Mouse (Mus musculus) forebrain, embryonic 16.5 days (tissue): ENCODE results near the gene Pdik1l. TPM values are rescaled to one million over a fixed set of nuclear protein-coding genes. Genes with fewer than 3 reads are reported as not detected.
A peak's percentile ranks its signal among the peaks of the same experiment; 100 is the strongest.

ENCODE experiments used
- ATAC-seq: fragments of 200-750 bp; cut with Nextera tagmentation; 2 replicates; pipeline ENCODE4 v1.8.0; 2017; ENCODE audit warnings: mild to moderate bottlenecking, moderate library complexity
- H3K27ac ChIP-seq: fragments of 300-500 bp; sonication (generic); 2 replicates; pipeline ENCODE4 v1.5.1; 2014; ENCODE audit warnings: low read length, control low read depth
- H3K27me3 ChIP-seq: fragments of 300-500 bp; sonication (generic); replicated peaks from 2 replicates; pipeline ENCODE4 v1.6.1; 2014; ENCODE audit warnings: low read length; ENCODE audit not compliant: control insufficient read depth, insufficient read depth
- H3K36me3 ChIP-seq: fragments of 300-500 bp; sonication (generic); 2 replicates; pipeline ENCODE4 v1.6.1; 2014; ENCODE audit not compliant: control insufficient read depth, insufficient read depth
- H3K4me1 ChIP-seq: fragments of 300-500 bp; sonication (generic); replicated peaks from 2 replicates; pipeline ENCODE4 v1.6.1; 2014; ENCODE audit warnings: low read length; ENCODE audit not compliant: control insufficient read depth, insufficient read depth
- H3K4me2 ChIP-seq: fragments of 300-500 bp; sonication (generic); 2 replicates; pipeline ENCODE4 v1.6.1; 2014; ENCODE audit warnings: mild to moderate bottlenecking, low read length, control low read depth
- H3K4me3 ChIP-seq: fragments of 300-500 bp; sonication (generic); replicated peaks from 2 replicates; pipeline ENCODE4 v1.5.1; 2014; ENCODE audit warnings: mild to moderate bottlenecking, low read length, control low read depth
- H3K9ac ChIP-seq: fragments of 300-500 bp; sonication (generic); replicated peaks from 2 replicates; pipeline ENCODE4 v1.6.1; 2014; ENCODE audit warnings: low read depth, low read length, control low read depth
- H3K9me3 ChIP-seq: fragments of 300-500 bp; sonication (generic); 2 replicates; pipeline ENCODE4 v1.6.1; 2016; ENCODE audit warnings: low read length; ENCODE audit not compliant: control insufficient read depth
- WGBS: fragments of 180-500 bp; shearing (Covaris S2); extraction: QIAGEN DNeasy Blood & Tissue Kit; methylation state at CpG from one replicate; pipeline ENCODE4 v1.1.7; 2014; 5-methylcytosine and 5-hydroxymethylcytosine counted together
- polyA plus RNA-seq: library from polyadenylated mRNA; unstranded; fragments of >200 nt; fragmentation: Nextera tagmentation; extraction: Ambion mirVana; gene quantifications from 2 replicates; pipeline ENCODE4 v1.2.1, GENCODE M21; 2015

The Pdik1l gene
- 46.7 and 47.1 TPM in 2 replicates for polyA plus RNA-seq

GRCm38 (mm10) chr4:134287575-134288025 is at the start of gene Pdik1l:
TSS of gene Pdik1l (minus strand) at chr4:134287895.
- H3K4me2 ChIP-seq, result peak within 1 kb of the TSS; percentile 78
- H3K27ac ChIP-seq, result peak within 1 kb of the TSS; percentile 99
- 0 out of 2 replicates have a peak, but pooled peaks cover under 1% of the 10 kb centered on the region for H3K36me3 ChIP-seq
- H3K9me3 ChIP-seq, result no peaks in the 10 kb centered on the region
- WGBS, result 0% methylated on average over 41 of the region's 43 CpGs
- peaks cover 18% of the 10 kb centered on the region for H3K4me1 ChIP-seq
- H3K4me3 ChIP-seq, result peak within 1 kb of the TSS; percentile 73
- H3K9ac ChIP-seq, result peak within 1 kb of the TSS; percentile 99
- H3K27me3 ChIP-seq, result no peaks in the 10 kb centered on the region
- ATAC-seq, result peak; percentile 78

GRCm38 (mm10) chr4:134330281-134330680 is 42.6 kb upstream of the Pdik1l start:
- ATAC-seq, result no peak
- 72% methylated on average over 5 of the region's 5 CpGs for WGBS
- H3K27ac ChIP-seq, result no peak overlapping the region
- H3K36me3 ChIP-seq, result no peaks in the 10 kb centered on the region
- no peaks in the 10 kb centered on the region for H3K27me3 ChIP-seq
- no peak overlapping the region for H3K4me2 ChIP-seq
- H3K9me3 ChIP-seq, result no peaks in the 10 kb centered on the region
- no peak overlapping the region for H3K4me3 ChIP-seq
- no peak overlapping the region for H3K9ac ChIP-seq
- no peaks in the 10 kb centered on the region for H3K4me1 ChIP-seq

- H3K4me3 ChIP-seq, result no peak overlapping the region
- 85% methylated on average over 8 of the region's 8 CpGs for WGBS
- H3K9ac ChIP-seq, result no peak overlapping the region
- no peaks in the 10 kb centered on the region for H3K36me3 ChIP-seq
- H3K9me3 ChIP-seq, result no peaks in the 10 kb centered on the region
- no peaks in the 10 kb centered on the region for H3K4me1 ChIP-seq
- no peaks in the 10 kb centered on the region for H3K27me3 ChIP-seq
- no peak overlapping the region for H3K4me2 ChIP-seq
- no peak overlapping the region for H3K27ac ChIP-seq
- ATAC-seq, result no peak
These were observed 41.1 kb upstream of the Pdik1l start for GRCm38 (mm10) chr4:134328832-134329231.

GRCm38 (mm10) chr4:134328151-134328550 is 40.5 kb upstream of the Pdik1l start:
- Histone ChIP-seq H3K9ac (no peak overlapping the region), H3K27me3 (no peaks in the 10 kb centered on the region), H3K36me3 (no peaks in the 10 kb centered on the region), H3K4me2 (no peak overlapping the region), H3K4me1 (no peaks in the 10 kb centered on the region), H3K9me3 (no peaks in the 10 kb centered on the region), H3K4me3 (no peak overlapping the region), H3K27ac (no peak overlapping the region)
- WGBS, result 68% methylated on average over 8 of the region's 8 CpGs
- ATAC-seq, result no peak

- no peak for ATAC-seq
- no peak overlapping the region for H3K27ac ChIP-seq
- no peak overlapping the region for H3K9ac ChIP-seq
- no peak overlapping the region for H3K4me2 ChIP-seq
- no peaks in the 10 kb centered on the region for H3K36me3 ChIP-seq
- H3K27me3 ChIP-seq, result no peaks in the 10 kb centered on the region
- no peaks in the 10 kb centered on the region for H3K4me1 ChIP-seq
- H3K9me3 ChIP-seq, result no peaks in the 10 kb centered on the region
- whole genome bisulfite sequencing, result 53% methylated on average over 5 of the region's 5 CpGs
- no peak overlapping the region for H3K4me3 ChIP-seq
These were observed 39.3 kb upstream of the Pdik1l start for GRCm38 (mm10) chr4:134326859-134327530.

GRCm38 (mm10) chr4:134324655-134325054 is 37.0 kb upstream of the Pdik1l start:
- no peaks in the 10 kb centered on the region for H3K9me3 ChIP-seq
- no peak overlapping the region for H3K9ac ChIP-seq
- no peaks in the 10 kb centered on the region for H3K4me1 ChIP-seq
- H3K4me3 ChIP-seq, result no peak overlapping the region
- WGBS, result 73% methylated on average over 5 of the region's 5 CpGs
- no peak overlapping the region for H3K4me2 ChIP-seq
- no peaks in the 10 kb centered on the region for H3K27me3 ChIP-seq
- no peaks in the 10 kb centered on the region for H3K36me3 ChIP-seq
- no peak for ATAC-seq
- no peak overlapping the region for H3K27ac ChIP-seq

GRCm38 (mm10) chr4:134321524-134321923 is 33.8 kb upstream of the Pdik1l start:
- H3K4me2 ChIP-seq, result no peak overlapping the region
- WGBS, result 66% methylated on average over 3 of the region's 3 CpGs

GRCm38 (mm10) chr4:134319674-134320073 is 32.0 kb upstream of the Pdik1l start:
- H3K27ac ChIP-seq, result no peak overlapping the region

More at GRCm38 (mm10) chr4:134321524-134321923, 33.8 kb upstream of the Pdik1l start:
- Histone ChIP-seq H3K9ac (no peak overlapping the region), H3K4me3 (no peak overlapping the region), H3K4me1 (no peaks in the 10 kb centered on the region), H3K27me3 (no peaks in the 10 kb centered on the region), H3K9me3 (no peaks in the 10 kb centered on the region), H3K27ac (no peak overlapping the region), H3K36me3 (no peaks in the 10 kb centered on the region)
- ATAC-seq, result no peak

GRCm38 (mm10) chr4:134319074-134319473 is 31.4 kb upstream of the Pdik1l start:
- H3K9ac ChIP-seq, result no peak overlapping the region
- no peaks in the 10 kb centered on the region for H3K4me1 ChIP-seq
- no peak for ATAC-seq
- H3K4me3 ChIP-seq, result no peak overlapping the region
- H3K27ac ChIP-seq, result no peak overlapping the region
- WGBS, result 84% methylated on average over 5 of the region's 5 CpGs
- no peaks in the 10 kb centered on the region for H3K36me3 ChIP-seq
- H3K9me3 ChIP-seq, result no peaks in the 10 kb centered on the region
- H3K27me3 ChIP-seq, result no peaks in the 10 kb centered on the region
- H3K4me2 ChIP-seq, result no peak overlapping the region

More at GRCm38 (mm10) chr4:134319674-134320073, 32.0 kb upstream of the Pdik1l start:
- H3K36me3 ChIP-seq, result no peaks in the 10 kb centered on the region
- no peaks in the 10 kb centered on the region for H3K27me3 ChIP-seq
- no peaks in the 10 kb centered on the region for H3K9me3 ChIP-seq
- no peak overlapping the region for H3K4me2 ChIP-seq
- 83% methylated on average over 5 of the region's 5 CpGs for WGBS
- no peak overlapping the region for H3K4me3 ChIP-seq
- no peaks in the 10 kb centered on the region for H3K4me1 ChIP-seq
- no peak overlapping the region for H3K9ac ChIP-seq
- no peak for ATAC-seq
